Mouse (Mus musculus) heart, postnatal 10 days (tissue): ENCODE measurements around the gene Polr3gl. TPM values are rescaled to one million over a fixed set of nuclear protein-coding genes. Genes with fewer than 3 reads are reported as not detected.

Experiments
- DNase-seq, 2 experiments: peaks; one replicate each; pipeline ENCODE4 v3.0.0; 2021
- intact Hi-C: fragments of 180-260 bp; cut with DNase I; formaldehyde crosslinking; loops from one replicate; pipeline ENCODE4 v1.15.1; 2025
- total RNA-seq, 2 experiments: library from RNA; stranded (reverse); gene quantifications; 2 replicates each; pipeline ENCODE4 v1.2.3; 2021

Gene Polr3gl
- total RNA-seq, 2 experiments from 2014 or later: 24.3 to 30.9 TPM

- DNase-seq: peak in 1 of 2 experiments; percentile 60
- intact Hi-C loops: no loop called here
Observed at GRCm38 (mm10) chr3:96559398-96559910, 34.5 kb downstream of the Polr3gl start.

DNA sequence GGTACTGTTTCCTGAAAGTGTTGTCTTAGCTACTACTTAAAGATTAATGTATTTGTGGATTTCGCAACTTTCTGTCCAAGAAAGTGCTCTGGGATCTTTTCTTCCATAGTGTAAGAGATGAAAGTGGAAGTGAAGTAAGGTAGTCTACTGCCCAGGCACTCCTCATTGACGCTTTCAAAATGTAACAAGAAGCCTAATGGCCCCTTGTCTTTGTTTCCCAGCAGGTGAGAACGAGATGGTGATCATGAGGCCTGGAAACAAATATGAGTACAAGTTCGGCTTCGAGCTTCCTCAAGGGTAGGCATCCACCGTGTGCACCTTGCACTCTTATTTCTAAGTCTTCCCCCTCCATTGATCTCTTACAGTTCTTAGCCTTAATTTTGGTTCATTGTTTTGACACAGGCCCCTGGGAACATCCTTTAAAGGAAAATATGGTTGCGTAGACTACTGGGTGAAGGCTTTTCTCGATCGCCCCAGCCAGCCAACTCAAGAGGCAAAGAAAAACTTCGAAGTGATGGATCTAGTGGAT, 35.2 kb downstream of the Polr3gl start:
- peak in 1 of 2 experiments; percentile 43 for DNase-seq
- intact Hi-C loops: no loop called here

GRCm38 (mm10) chr3:96558159-96558558, 35.8 kb downstream of the Polr3gl start:
- intact Hi-C loops: no loop called here
- peak in 1 of 2 experiments; percentile 51 for DNase-seq

DNA sequence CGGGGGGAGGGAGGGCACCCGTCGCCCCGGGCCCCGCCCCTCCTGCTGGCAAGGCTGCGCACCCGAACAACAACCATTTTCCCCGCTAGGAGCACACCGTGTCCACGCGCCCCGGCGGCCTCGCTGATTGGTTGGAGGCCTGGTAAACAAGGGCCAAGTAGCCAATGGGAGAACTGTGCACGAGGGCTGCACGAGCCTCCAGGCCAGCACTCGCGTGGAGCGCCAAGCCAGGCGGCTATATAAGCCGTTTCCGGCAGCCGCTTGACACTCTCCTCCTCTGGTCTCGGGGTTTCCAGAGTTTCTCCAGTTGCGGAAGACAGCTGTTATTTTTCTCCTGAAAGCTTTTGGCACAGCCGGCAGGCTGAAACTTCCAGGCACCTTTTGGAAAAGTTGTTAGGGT, 36.3 kb downstream of the Polr3gl start, which contains the start of gene Txnip:
Gene Txnip, plus strand, starts transcription at position 264 of the 400 bp plus-strand sequence.
- peak; percentile 100 for DNase-seq
- intact Hi-C loops: loop anchor here (1.0 kb wide), 1 partner anchor 19 kb away; the partner anchor contains the start of gene Gm16253

GRCm38 (mm10) chr3:96556651-96557635, 37.0 kb downstream of the Polr3gl start:
- intact Hi-C loops: loop anchor here (1.0 kb wide), 1 partner anchor 19 kb away; the partner anchor contains the start of gene Gm16253
- DNase-seq: peak; percentile 56 to 57

- intact Hi-C loops: no loop called here
- peak; percentile 11 to 25 for DNase-seq
Observed at GRCm38 (mm10) chr3:96555999-96556614, 37.9 kb downstream of the Polr3gl start.

GRCm38 (mm10) chr3:96555041-96555596, 38.9 kb downstream of the Polr3gl start:
- intact Hi-C loops: no loop called here
- peak; percentile 94 for DNase-seq

- peak in 1 of 2 experiments; percentile 8 for DNase-seq
- intact Hi-C loops: no loop called here
Observed at GRCm38 (mm10) chr3:96554251-96554650, 39.7 kb downstream of the Polr3gl start.

DNA sequence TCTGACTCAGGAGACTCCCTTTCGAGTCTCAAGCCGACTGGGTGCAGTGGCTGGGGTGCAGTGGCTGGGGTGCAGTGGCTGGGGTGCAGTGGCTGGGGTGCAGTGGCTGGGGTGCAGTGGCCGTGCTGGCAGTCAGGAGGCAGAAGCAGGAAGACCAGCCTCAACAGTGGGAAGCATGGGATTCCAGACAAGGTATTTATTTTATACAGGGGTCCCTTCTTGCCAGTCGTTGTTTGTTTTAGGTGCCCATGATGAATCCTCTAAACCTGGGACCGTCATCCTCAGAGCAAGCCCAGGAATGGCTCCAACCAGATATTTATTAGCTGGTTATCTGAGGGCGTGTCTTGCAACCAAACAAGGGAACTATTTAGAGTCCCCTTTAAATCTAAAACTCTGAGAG, 40.4 kb downstream of the Polr3gl start:
- no peak for DNase-seq
- intact Hi-C loops: no loop called here

- peak in 1 of 2 experiments; percentile 20 for DNase-seq
- intact Hi-C loops: loop anchor here (1.0 kb wide), 1 partner anchor 28 kb away; no protein-coding TSS in a partner anchor
Observed at GRCm38 (mm10) chr3:96551890-96552289, 42.1 kb downstream of the Polr3gl start.

- DNase-seq: peak; percentile 76 to 80
- intact Hi-C loops: loop anchor here (1.0 kb wide), 1 partner anchor 29 kb away; no protein-coding TSS in a partner anchor
Observed at GRCm38 (mm10) chr3:96551203-96551602, 42.8 kb downstream of the Polr3gl start.

- no peak for DNase-seq
- intact Hi-C loops: no loop called here
Observed at GRCm38 (mm10) chr3:96549346-96549745, 44.6 kb downstream of the Polr3gl start.

DNA sequence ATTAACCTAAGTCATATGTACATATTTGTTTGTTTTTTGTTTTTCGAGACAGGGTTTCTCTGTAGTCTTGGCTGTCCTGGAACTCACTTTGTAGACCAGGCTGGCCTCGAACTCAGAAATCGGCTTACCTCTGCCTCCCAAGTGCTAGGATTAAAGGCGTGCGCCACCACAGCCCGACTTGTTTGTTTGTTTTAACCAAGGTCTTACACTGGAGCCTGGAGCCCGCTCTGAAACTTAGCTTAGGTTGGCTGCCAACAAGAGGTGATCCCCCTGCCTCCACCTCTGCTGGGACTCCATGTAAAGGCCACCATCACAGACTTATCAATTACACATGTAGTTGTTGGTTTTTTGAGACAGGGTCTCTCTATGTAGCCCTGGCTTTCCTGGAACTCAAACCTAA, 45.2 kb downstream of the Polr3gl start:
- no peak for DNase-seq
- intact Hi-C loops: no loop called here

DNA sequence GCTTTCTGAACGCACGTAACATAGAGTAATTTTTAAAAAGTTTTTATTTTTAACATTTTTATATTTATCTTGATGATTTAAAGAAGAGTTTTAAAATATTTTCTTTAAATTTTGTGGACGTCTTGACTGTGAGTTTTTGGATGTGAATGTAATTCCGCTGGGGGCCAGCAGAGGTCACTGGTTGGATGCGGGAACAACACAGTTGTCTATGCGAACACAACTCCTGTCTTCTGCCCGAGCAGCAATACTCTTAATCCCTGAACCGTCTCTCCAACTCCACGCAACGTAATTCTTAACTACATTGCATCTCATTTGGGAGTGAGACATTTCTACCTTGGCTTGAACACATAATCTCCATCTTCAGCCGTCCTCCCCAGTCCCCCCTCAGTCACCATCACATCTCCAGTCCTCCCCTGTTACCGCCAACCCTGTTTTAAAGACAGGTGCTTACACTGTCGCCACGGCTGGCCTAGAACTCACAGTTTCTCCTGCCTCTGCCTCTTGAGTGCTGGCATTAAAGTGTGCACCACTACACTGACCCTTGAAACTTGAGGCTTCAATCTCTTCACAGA, 46.5 kb downstream of the Polr3gl start:
- peak; percentile 85 to 91 for DNase-seq
- intact Hi-C loops: loop anchor here (1.0 to 2.0 kb wide), 4 partner anchors 33 to 161 kb away; partner anchors contain the start of gene Nudt17

- no peak for DNase-seq
- intact Hi-C loops: loop anchor here (1.0 to 2.0 kb wide), 4 partner anchors 33 to 162 kb away; partner anchors contain the start of gene Nudt17
Observed at GRCm38 (mm10) chr3:96546880-96547279, 47.1 kb downstream of the Polr3gl start.

GRCm38 (mm10) chr3:96545565-96545964, 48.4 kb downstream of the Polr3gl start:
- DNase-seq: peak in 1 of 2 experiments; percentile 32
- intact Hi-C loops: no loop called here

DNA sequence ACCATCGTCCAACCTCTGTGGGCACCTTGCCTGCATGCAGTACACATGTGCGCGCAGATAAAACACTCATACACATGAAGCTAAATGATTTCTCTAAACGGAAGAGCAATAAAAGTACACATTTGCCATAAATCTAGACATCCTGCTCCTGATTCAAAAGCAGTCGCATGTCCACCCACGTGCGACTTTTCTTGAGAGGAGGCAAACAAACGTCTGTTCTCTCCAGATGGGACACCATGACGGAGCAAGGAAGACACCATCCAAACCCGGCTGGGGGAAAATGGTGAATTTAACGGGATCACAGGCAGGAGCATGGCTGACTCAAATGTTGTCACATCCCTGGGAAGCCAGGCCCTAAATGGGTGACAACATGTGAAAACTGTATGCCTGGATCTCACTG, 50.6 kb downstream of the Polr3gl start:
- intact Hi-C loops: no loop called here
- no peak for DNase-seq

DNA sequence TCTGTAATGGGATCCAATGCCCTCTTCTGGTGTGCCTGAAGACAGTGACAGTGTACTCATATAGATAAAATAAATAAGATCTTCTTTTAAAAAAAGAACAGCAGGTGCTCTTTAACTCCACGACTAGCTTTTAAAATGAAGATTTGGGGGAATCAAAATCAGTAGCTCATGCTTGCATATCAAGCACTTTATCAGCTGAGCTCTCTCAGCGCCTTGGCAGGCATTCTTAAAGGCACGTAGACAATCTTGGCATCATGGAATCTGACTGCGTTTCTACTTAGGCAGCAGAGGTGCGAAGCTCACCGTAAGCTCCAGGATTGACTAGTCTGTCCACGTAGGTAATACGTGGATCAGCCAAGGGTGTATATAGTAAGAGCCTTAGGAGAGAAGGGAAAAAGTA, 51.4 kb downstream of the Polr3gl start:
- intact Hi-C loops: no loop called here
- DNase-seq: no peak

GRCm38 (mm10) chr3:96541328-96542078, 52.5 kb downstream of the Polr3gl start:
- intact Hi-C loops: no loop called here
- DNase-seq: peak in 1 of 2 experiments; percentile 29
